Mouse (Mus musculus) adipose tissue, adult 10 weeks (tissue): ENCODE data around the gene Gm38119. TPM values are rescaled to one million over a fixed set of nuclear protein-coding genes. Genes with fewer than 3 reads are reported as not detected.

Source experiments
- polyA plus RNA-seq: library from polyadenylated mRNA; stranded (reverse); fragments of 350-450 nt; fragmentation: Illumina TruSeq; extraction: RNeasy Lipid Tissue Mini Kit (QIAGEN cat#74804); gene quantifications from one replicate; pipeline ENCODE4 v1.2.3, GENCODE M21; 2014; ENCODE audit warnings: low read depth, low replicate concordance

The Gm38119 gene
- polyA plus RNA-seq, result not detected

DNA sequence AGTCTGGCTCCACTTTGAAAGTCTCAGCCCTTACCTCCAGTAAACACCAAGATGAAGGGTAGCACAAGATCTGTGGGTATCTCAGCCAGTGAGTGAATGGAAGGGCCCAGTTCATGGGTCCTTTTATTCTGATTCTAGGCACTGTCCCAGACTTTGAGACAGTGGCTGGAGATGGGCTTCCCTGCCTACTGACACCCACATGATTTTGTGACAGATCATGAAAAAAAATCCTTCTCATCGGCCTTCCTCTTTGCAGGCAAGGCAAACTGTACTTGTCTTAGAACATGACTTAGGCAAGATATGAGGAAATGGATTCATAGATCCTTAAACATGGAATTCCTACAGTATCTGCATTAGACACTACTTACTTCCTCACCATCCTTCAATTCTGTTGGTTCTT, at the start of gene Gm38119:
Gm38119 (minus strand) TSS at position 101 of the 400 bp plus-strand sequence.

DNA sequence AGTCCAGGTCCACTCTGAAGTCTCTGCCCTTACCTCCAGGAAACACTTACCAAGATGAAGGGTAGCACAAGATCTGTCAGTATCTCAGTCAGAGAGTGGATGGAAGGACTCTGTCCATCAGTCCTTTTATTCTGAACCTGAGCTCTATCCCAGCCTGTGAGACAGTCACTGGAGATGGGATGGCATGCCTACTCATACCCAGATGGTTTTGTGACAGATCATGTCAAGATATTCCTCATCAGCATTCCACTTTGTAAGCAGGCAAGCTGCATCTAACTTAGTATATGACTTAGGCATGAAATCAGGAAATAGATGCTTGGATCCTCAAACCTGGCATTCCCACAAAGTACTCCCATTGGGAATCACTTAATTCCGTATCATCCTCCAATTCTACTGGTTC, 39.9 kb upstream of the Gm38119 start, which contains the start of gene Lce1i:
Lce1i (minus strand) TSS at position 101 of the 400 bp plus-strand sequence.

DNA sequence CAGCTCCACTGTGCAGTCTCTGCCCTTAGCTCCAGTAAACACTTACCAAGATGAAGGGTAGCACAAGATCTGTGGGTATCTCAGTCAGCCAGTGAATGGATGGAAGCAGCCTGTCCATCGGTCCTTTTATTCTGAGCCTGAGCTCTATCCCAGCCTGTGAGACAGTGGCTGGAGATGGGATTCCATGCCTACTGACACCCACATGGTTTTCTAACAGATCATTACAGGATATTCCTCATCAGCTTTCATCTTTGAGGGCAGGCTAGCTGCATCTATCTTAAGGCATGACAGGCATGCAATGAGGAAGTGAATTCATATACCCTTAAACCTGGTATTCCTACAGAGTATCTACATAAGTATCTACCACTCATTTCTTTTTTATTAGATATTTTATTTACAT, 26.1 kb upstream of the Gm38119 start, which contains the start of gene Lce1h:
Lce1h (minus strand) TSS at position 101 of the 400 bp plus-strand sequence.

DNA sequence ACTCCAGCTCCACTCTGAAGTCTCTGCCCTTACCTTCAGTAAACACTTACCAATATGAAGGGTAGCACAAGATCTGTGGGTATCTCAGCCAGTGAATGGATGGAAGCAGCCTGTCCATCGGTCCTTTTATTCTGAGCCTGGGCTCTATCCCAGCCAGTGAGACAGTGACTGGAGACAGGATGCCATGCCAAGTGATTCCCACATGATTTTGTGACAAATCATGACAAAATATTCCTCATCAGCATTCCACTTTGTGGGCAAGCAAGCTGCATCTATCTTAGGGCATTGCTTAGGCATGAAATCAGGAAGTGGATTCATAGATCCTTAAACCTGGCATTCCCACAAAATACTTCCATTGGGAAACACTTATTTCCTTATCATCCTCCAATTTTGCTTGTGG, 13.3 kb upstream of the Gm38119 start, which contains the start of gene Lce1g:
Lce1g (minus strand) TSS at position 101 of the 400 bp plus-strand sequence.

DNA sequence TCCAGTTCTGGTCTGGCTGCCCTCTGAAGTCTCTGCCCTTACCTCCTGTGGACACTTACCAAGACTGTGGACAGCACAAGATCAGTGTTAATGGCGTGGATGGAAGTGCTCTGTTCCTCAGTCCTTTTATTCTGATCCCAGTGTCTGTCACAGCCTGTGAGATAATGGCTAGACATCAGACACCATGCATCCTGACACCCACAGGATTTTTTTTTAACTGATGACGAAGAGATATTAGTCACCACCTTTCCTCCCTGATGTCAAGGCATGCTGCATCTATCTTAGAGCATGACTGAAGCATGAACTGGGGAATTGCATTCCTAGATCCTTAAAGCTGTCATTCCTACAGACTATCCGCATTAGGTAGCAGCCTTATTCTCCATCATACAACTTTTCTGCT, 18.6 kb downstream of the Gm38119 start, which contains the start of gene Lce1f:
Lce1f (minus strand) TSS at position 101 of the 400 bp plus-strand sequence.

DNA sequence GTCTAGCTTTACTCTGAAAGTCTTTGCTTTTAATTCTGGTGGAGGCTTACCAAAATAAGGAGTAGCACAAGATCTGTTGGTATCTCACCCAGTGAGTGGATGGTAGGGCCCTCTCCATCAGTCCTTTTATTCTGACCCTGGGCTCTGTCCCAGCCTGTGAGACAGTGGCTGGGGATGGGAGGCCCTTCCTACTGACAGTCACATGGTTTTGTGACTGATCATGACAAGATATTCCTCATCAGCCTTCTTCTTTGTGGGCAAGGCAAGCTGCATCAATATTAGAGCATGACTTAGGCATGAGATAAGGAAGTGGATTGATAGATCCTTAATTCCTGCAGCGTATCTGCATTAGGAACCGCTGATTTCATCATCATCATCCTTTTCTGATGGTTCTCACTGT, 29.9 kb downstream of the Gm38119 start, which contains the start of gene Lce1e:
Lce1e (minus strand) TSS at position 101 of the 400 bp plus-strand sequence.

Other genes starting within 250 kb of the Gm38119 start
- gene Sprr4, start 238.6 kb downstream of the Gm38119 start, polyA plus RNA-seq, result not detected
- gene 2310046K23Rik, start 204.6 kb downstream of the Gm38119 start, polyA plus RNA-seq, result not detected
- not detected for gene Ivl, start 165.4 kb downstream of the Gm38119 start, polyA plus RNA-seq
- 191 TPM for gene Smcp, start 150.1 kb downstream of the Gm38119 start, polyA plus RNA-seq
- not detected for gene 2210017I01Rik, start 131.6 kb downstream of the Gm38119 start, polyA plus RNA-seq
- not detected for gene Lce6a, start 117.4 kb downstream of the Gm38119 start, polyA plus RNA-seq
- gene Lce1a1, start 90.8 kb downstream of the Gm38119 start, polyA plus RNA-seq, result not detected
- gene Lce1b, start 82.2 kb downstream of the Gm38119 start, polyA plus RNA-seq, result not detected
- gene Lce1a2, start 68.8 kb downstream of the Gm38119 start, polyA plus RNA-seq, result not detected
- gene Lce1c, start 59.8 kb downstream of the Gm38119 start, polyA plus RNA-seq, result not detected
- not detected for gene Lce1d, start 51.9 kb downstream of the Gm38119 start, polyA plus RNA-seq
- gene Lce1e, start 30.0 kb downstream of the Gm38119 start, polyA plus RNA-seq, result not detected
- gene Lce1f, start 18.7 kb downstream of the Gm38119 start, polyA plus RNA-seq, result not detected
- not detected for gene Lce1g, start 13.2 kb upstream of the Gm38119 start, polyA plus RNA-seq
- not detected for gene Lce1h, start 26.0 kb upstream of the Gm38119 start, polyA plus RNA-seq
- gene Lce1i, start 39.8 kb upstream of the Gm38119 start, polyA plus RNA-seq, result not detected
- not detected for gene Lce1j, start 51.4 kb upstream of the Gm38119 start, polyA plus RNA-seq
- not detected for gene Lce1k, start 68.8 kb upstream of the Gm38119 start, polyA plus RNA-seq
- not detected for gene Kprp, start 88.2 kb upstream of the Gm38119 start, polyA plus RNA-seq
- not detected for gene Lce1l, start 112.2 kb upstream of the Gm38119 start, polyA plus RNA-seq
- not detected for gene 2310050C09Rik, start 131.1 kb upstream of the Gm38119 start, polyA plus RNA-seq
- gene Lce3a, start 187.1 kb upstream of the Gm38119 start, polyA plus RNA-seq, result not detected
- not detected for gene Lce3b, start 193.9 kb upstream of the Gm38119 start, polyA plus RNA-seq
- not detected for gene Lce3c, start 205.4 kb upstream of the Gm38119 start, polyA plus RNA-seq
- not detected for gene Lce3d, start 218.3 kb upstream of the Gm38119 start, polyA plus RNA-seq
- not detected for gene Lce3e, start 228.0 kb upstream of the Gm38119 start, polyA plus RNA-seq